Mouse (Mus musculus): Measurements from ENCODE around the gene Tmem210. TPM values are rescaled to one million over a fixed set of nuclear protein-coding genes. Genes with fewer than 3 reads are reported as not detected.

Gene Tmem210
- polyA plus RNA-seq, 1 experiment from 2014 or later, result not detected

DNA sequence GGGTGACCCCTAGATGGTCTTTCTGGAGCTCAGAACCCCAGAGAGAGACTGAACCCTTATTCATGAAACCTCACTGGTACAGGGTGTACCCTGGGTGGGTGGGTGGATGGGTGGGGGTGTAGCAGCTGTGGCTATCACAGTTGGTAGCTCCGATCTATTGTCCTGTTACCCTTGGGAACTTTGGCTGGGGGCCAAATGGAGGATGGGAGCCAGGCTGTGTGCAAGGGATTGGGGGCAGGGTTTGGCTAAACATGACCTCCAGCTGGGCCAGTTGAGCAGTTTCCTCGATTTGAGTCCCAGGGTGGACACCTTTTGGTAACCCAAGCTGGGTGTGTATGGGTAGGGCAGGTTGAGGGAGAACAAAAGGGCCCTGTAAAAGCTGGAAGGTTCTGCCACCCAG lies 21.2 kb upstream of the Tmem210 start:
- Histone ChIP-seq H3K9ac (replicated peaks; ENCODE audit: low read length) (no peak overlapping the region), H3K9me3 (replicated peaks; ENCODE audit: control insufficient read depth, low read length) (no peaks in the 10 kb centered on the region), H3K27ac (replicated peaks; ENCODE audit: low read depth, low read length) (no peak overlapping the region), H3K4me1 (ENCODE audit: control insufficient read depth, insufficient read depth, low read length) (peaks cover 9% of the 10 kb centered on the region), H3K4me2 (ENCODE audit: low read depth, low read length) (no peak overlapping the region), H3K36me3 (replicated peaks; ENCODE audit: control insufficient read depth, insufficient read depth, low read depth, low read length) (no peaks in the 10 kb centered on the region; the same call in 1 of the 2 replicates), H3K4me3 (ENCODE audit: low read depth, low read length) (no peak overlapping the region), H3K27me3 (ENCODE audit: control insufficient read depth, insufficient read depth, low read length) (peaks cover 12% of the 10 kb centered on the region)
- WGBS, result 58% methylated on average over 2 of the region's 2 CpGs
- DNase-seq (ENCODE audit: low spot score), result no peak
- no peak for ATAC-seq (replicated peaks; ENCODE audit: insufficient number of reproducible peaks, low FRiP score, low TSS enrichment, low read depth)

DNA sequence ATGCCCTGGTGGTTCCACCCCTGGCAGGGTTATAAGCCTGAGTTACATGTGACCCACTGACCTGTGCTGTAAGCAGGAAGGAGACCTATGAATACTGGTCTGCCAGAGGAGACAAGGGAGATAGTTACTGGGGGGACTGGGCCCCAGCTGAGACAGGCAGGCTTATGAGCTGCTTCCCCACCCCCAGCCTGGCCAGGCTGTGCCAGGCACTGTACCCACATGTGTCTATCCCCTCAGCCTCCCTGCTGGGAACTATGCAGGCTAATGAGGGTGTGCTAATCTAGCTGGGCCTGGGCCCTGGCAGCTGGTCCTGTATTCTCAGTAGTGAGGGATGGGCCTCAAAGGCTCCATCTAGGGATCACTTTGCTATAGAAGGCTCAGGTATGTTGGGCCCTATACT lies 20.7 kb upstream of the Tmem210 start:
- peaks cover 9% of the 10 kb centered on the region for H3K4me1 ChIP-seq (ENCODE audit: control insufficient read depth, insufficient read depth, low read length)
- no peak overlapping the region for H3K9ac ChIP-seq (replicated peaks; ENCODE audit: low read length)
- no peak for ATAC-seq (replicated peaks; ENCODE audit: insufficient number of reproducible peaks, low FRiP score, low TSS enrichment, low read depth)
- H3K27me3 ChIP-seq (ENCODE audit: control insufficient read depth, insufficient read depth, low read length), result peaks cover 12% of the 10 kb centered on the region
- no peak overlapping the region for H3K4me2 ChIP-seq (ENCODE audit: low read depth, low read length)
- H3K9me3 ChIP-seq (replicated peaks; ENCODE audit: control insufficient read depth, low read length), result no peaks in the 10 kb centered on the region
- no peak overlapping the region for H3K27ac ChIP-seq (replicated peaks; ENCODE audit: low read depth, low read length)
- H3K4me3 ChIP-seq (ENCODE audit: low read depth, low read length), result no peak overlapping the region
- H3K36me3 ChIP-seq (replicated peaks; ENCODE audit: control insufficient read depth, insufficient read depth, low read depth, low read length), result no peaks in the 10 kb centered on the region; the same call in 1 of the 2 replicates
- no peak for DNase-seq (ENCODE audit: low spot score)

DNA sequence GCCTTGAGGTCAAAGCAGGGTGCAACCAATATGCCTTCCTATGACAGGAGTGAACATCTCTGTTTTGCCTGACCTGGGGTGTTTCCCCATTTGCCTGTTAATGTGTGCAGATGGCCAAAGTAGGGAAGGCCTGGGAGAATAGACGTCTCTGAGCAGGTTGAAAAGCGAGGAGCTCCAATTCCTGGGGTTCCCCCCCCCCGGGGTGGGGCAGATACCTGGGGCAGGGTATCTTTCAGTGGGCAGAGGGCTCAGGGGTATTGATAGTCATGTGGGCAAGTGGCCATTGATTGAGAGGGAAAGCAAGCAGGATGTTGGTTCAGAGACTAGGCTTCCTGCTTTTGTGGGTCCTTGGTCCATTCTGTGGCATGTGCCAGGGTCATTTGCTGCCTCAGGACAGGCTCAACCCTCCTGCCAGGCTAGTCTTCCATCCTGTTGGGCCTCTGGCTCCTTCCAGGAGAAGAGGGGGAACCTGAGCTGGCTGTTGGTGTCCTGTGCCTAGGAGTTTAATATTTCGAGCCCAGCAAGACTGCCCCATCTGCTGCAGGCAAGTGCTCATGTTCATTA lies 20.1 kb upstream of the Tmem210 start:
- Histone ChIP-seq H3K9me3 (replicated peaks; ENCODE audit: control insufficient read depth, low read length) (no peaks in the 10 kb centered on the region), H3K36me3 (replicated peaks; ENCODE audit: control insufficient read depth, insufficient read depth, low read depth, low read length) (no peaks in the 10 kb centered on the region; the same call in 1 of the 2 replicates), H3K27ac (replicated peaks; ENCODE audit: low read depth, low read length) (no peak overlapping the region), H3K27me3 (ENCODE audit: control insufficient read depth, insufficient read depth, low read length) (peaks cover 12% of the 10 kb centered on the region), H3K4me3 (ENCODE audit: low read depth, low read length) (no peak overlapping the region), H3K9ac (replicated peaks; ENCODE audit: low read length) (no peak overlapping the region), H3K4me1 (ENCODE audit: control insufficient read depth, insufficient read depth, low read length) (peaks cover 9% of the 10 kb centered on the region), H3K4me2 (ENCODE audit: low read depth, low read length) (no peak overlapping the region)
- DNase-seq (ENCODE audit: low spot score), result no peak
- no peak for ATAC-seq (replicated peaks; ENCODE audit: insufficient number of reproducible peaks, low FRiP score, low TSS enrichment, low read depth)
- WGBS, result 74% methylated on average over 4 of the region's 4 CpGs

DNA sequence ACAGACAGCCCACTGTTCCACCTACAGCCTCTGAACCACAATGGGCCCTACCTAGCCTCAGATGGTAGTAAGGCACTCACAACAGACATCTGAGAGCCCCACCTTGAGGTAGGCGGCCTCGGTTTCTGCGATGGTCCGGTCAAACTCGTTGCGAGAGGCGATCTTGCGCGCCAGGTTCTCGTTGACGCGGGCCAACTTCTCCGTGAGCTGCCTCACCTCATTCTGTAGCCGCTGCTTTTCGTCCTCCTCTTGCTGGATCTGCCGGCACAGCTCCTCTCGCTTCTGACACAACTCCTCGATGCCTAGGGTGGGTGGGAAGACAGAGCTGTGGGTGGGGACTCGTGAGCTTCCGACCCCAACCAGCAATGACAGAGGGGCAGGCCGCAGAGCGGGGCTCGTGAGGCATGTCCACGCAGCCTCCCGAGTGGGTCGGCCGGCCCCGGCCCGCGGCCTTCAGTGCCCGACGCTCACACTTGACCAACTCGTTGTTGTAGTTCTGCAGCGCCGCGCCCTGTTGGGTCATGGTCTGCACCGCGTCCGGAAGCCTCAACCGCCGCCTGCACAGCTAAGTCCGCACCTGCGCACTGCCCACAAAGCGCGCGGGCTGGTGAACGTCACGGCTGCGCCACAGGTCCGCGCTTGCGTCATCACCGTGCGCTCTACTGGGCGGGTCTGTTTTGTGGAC lies 16.0 kb upstream of the Tmem210 start, which contains the start of the genes Ssna1 and Anapc2:
Ssna1 (minus strand) TSS at position 612 of the 685 bp plus-strand sequence.
Anapc2 (plus strand) TSS at position 652 of the 685 bp plus-strand sequence.
- DNase-seq (ENCODE audit: low spot score) (peak; percentile 99), ATAC-seq (replicated peaks; ENCODE audit: insufficient number of reproducible peaks, low FRiP score, low TSS enrichment, low read depth) (peak; percentile 94)
- Histone ChIP-seq H3K36me3 (replicated peaks; ENCODE audit: control insufficient read depth, insufficient read depth, low read depth, low read length) (peaks cover 5% of the 10 kb centered on the region), H3K4me3 (ENCODE audit: low read depth, low read length) (peak within 1 kb of the TSS; percentile 94), H3K27ac (replicated peaks; ENCODE audit: low read depth, low read length) (peak within 1 kb of the TSS; percentile 22; the same call in 1 of the 2 replicates), H3K4me2 (ENCODE audit: low read depth, low read length) (peak within 1 kb of the TSS; percentile 90), H3K4me1 (ENCODE audit: control insufficient read depth, insufficient read depth, low read length) (peaks cover 4% of the 10 kb centered on the region; the same call in 1 of the 2 replicates), H3K9me3 (replicated peaks; ENCODE audit: control insufficient read depth, low read length) (no peaks in the 10 kb centered on the region), H3K27me3 (ENCODE audit: control insufficient read depth, insufficient read depth, low read length) (no peaks in the 10 kb centered on the region), H3K9ac (replicated peaks; ENCODE audit: low read length) (peak within 1 kb of the TSS; percentile 87)
- under 1% methylated on average over 54 of the region's 55 CpGs for WGBS

DNA sequence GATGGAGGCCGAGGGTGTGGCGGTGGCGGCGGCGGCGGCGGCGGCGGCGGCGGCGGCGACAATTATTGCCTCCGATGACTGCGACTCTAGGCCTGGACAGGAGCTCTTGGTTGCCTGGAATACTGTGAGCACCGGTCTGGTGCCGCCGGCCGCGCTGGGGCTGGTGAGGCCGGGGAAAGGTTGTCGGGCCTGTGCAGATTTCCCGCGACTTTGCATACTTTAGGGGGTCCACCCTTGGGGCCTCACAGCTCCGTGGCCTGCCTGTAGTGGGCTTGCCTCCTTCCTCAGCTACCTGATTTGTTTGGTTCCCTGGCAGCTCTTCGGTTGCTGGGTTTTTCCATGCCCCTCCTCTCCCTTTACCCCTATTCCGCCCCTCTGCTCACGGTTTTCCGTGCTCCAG lies 15.4 kb upstream of the Tmem210 start:
- H3K4me1 ChIP-seq (ENCODE audit: control insufficient read depth, insufficient read depth, low read length), result peaks cover 4% of the 10 kb centered on the region; the same call in 1 of the 2 replicates
- peak overlapping the region; percentile 94 for H3K4me3 ChIP-seq (ENCODE audit: low read depth, low read length)
- H3K9me3 ChIP-seq (replicated peaks; ENCODE audit: control insufficient read depth, low read length), result no peaks in the 10 kb centered on the region
- under 1% methylated on average over 29 of the region's 29 CpGs for WGBS
- no peak overlapping the region; the same call in 1 of the 2 replicates for H3K27ac ChIP-seq (replicated peaks; ENCODE audit: low read depth, low read length)
- peaks cover 7% of the 10 kb centered on the region for H3K36me3 ChIP-seq (replicated peaks; ENCODE audit: control insufficient read depth, insufficient read depth, low read depth, low read length)
- peak overlapping the region; percentile 87 for H3K9ac ChIP-seq (replicated peaks; ENCODE audit: low read length)
- peak overlapping the region; percentile 90 for H3K4me2 ChIP-seq (ENCODE audit: low read depth, low read length)
- no peaks in the 10 kb centered on the region for H3K27me3 ChIP-seq (ENCODE audit: control insufficient read depth, insufficient read depth, low read length)
- ATAC-seq (replicated peaks; ENCODE audit: insufficient number of reproducible peaks, low FRiP score, low TSS enrichment, low read depth) (peak; percentile 56), DNase-seq (ENCODE audit: low spot score) (no peak)

DNA sequence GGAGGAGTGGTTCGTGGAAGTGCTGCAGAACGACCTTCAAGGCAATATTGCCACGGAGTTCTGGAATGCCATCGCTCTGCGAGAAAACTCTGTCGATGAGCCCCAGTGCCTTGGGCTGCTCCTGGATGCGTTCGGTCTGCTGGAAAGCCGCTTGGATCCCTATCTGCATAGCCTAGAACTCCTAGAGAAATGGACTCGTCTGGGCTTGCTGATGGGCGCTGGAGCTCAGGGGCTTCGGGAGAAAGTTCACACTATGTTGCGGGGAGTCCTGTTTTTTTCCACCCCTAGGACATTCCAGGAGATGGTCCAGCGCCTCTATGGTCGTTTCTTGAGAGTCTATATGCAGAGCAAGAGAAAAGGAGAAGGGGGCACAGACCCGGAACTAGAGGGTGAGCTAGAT lies 14.9 kb upstream of the Tmem210 start:
- ATAC-seq (replicated peaks; ENCODE audit: insufficient number of reproducible peaks, low FRiP score, low TSS enrichment, low read depth), result no peak
- no peaks in the 10 kb centered on the region for H3K27me3 ChIP-seq (ENCODE audit: control insufficient read depth, insufficient read depth, low read length)
- H3K9ac ChIP-seq (replicated peaks; ENCODE audit: low read length), result peak overlapping the region; percentile 87
- WGBS, result 42% methylated on average over 16 of the region's 16 CpGs
- no peak overlapping the region for H3K27ac ChIP-seq (replicated peaks; ENCODE audit: low read depth, low read length)
- no peaks in the 10 kb centered on the region for H3K9me3 ChIP-seq (replicated peaks; ENCODE audit: control insufficient read depth, low read length)
- no peak for DNase-seq (ENCODE audit: low spot score)
- peaks cover 10% of the 10 kb centered on the region for H3K36me3 ChIP-seq (replicated peaks; ENCODE audit: control insufficient read depth, insufficient read depth, low read depth, low read length)
- H3K4me3 ChIP-seq (ENCODE audit: low read depth, low read length), result peak overlapping the region; percentile 94
- H3K4me2 ChIP-seq (ENCODE audit: low read depth, low read length), result peak overlapping the region; percentile 90
- H3K4me1 ChIP-seq (ENCODE audit: control insufficient read depth, insufficient read depth, low read length), result peaks cover 4% of the 10 kb centered on the region; the same call in 1 of the 2 replicates

DNA sequence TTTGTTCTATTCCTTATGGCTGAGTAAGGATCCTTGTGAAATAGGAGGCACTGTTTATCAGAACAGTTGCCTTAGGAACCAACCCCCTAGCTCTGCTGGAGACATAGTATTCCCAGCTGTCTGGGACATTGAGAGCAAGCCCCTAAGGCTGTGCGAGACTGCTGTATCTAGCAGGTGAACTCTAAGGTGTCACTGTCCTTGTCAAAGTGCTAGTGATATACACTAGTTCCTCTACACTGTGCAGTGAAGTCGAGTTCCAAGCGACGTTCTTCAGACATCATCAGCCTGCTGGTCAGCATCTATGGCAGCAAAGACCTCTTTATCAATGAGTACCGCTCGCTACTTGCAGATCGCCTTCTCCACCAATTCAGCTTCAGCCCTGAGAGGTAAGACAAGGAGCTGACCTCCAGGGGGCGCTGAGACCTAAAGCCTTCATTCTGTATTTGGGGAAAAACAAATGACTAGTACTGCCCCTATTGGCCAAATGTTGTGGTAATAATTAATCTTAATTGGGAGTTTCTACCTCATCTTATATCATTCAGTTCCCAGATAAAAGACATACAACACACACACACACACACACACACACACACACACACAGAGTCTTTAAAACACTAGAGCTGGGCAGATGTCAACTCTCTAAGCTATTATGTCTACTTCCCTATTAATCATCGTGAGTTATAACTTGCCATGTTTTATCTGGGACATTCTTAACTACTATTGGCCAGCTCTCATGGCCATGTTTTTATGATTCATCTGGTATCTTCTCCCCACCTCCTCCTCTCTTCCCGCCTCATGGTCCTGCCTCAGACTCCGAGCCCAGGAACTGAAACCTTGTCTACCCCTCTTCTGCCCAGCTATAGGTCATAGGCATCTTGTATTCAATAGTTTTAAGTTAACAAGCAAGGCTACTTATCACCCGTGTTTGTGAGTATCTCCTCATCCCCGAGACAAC lies 8.7 kb upstream of the Tmem210 start:
- DNase-seq (ENCODE audit: low spot score), result peak; percentile 88
- Histone ChIP-seq H3K4me3 (ENCODE audit: low read depth, low read length) (no peak overlapping the region), H3K4me2 (ENCODE audit: low read depth, low read length) (no peak overlapping the region), H3K4me1 (ENCODE audit: control insufficient read depth, insufficient read depth, low read length) (no peaks in the 10 kb centered on the region), H3K27me3 (ENCODE audit: control insufficient read depth, insufficient read depth, low read length) (no peaks in the 10 kb centered on the region), H3K9me3 (replicated peaks; ENCODE audit: control insufficient read depth, low read length) (no peaks in the 10 kb centered on the region), H3K9ac (replicated peaks; ENCODE audit: low read length) (no peak overlapping the region), H3K36me3 (replicated peaks; ENCODE audit: control insufficient read depth, insufficient read depth, low read depth, low read length) (peaks cover 25% of the 10 kb centered on the region), H3K27ac (replicated peaks; ENCODE audit: low read depth, low read length) (no peak overlapping the region)
- no peak for ATAC-seq (replicated peaks; ENCODE audit: insufficient number of reproducible peaks, low FRiP score, low TSS enrichment, low read depth)
- WGBS, result 65% methylated on average over 13 of the region's 13 CpGs

All from embryonic facial prominence, embryonic 11.5 days (tissue).